Mouse (Mus musculus) layer of hippocampus, adult 2 months (tissue): Measurements from ENCODE around the gene Prmt1. TPM values are rescaled to one million over a fixed set of nuclear protein-coding genes. Genes with fewer than 3 reads are reported as not detected.

Experiments
- DNase-seq, 2 experiments: peaks; one replicate each; pipeline ENCODE4 v3.0.0; 2022; ENCODE audit warnings: low spot score in 2 of 2
- H3K27ac ChIP-seq: fragments of 200-600 bp; 2 replicates; pipeline ENCODE4 v1.8.1; 2022
- H3K4me3 ChIP-seq: fragments of 200-600 bp; 2 replicates; pipeline ENCODE4 v1.8.1; 2022; ENCODE audit warnings: mild to moderate bottlenecking
- CTCF ChIP-seq: fragments of 200-600 bp; conservative IDR thresholded peaks from 2 replicates; pipeline ENCODE4 v1.8.1; 2022; ENCODE audit warnings: antibody characterized with exemption, mild to moderate bottlenecking, moderate library complexity
- total RNA-seq, 2 experiments: library from RNA; stranded (reverse); gene quantifications; 2 replicates each; pipeline ENCODE4 v1.2.3; 2021

Prmt1 gene
- total RNA-seq, 2 experiments from 2014 or later = 165 to 171 TPM

GRCm38 (mm10) chr7:45019031-45019571 lies 32.7 kb upstream of the Prmt1 start:
- no peak for TF ChIP-seq CTCF
- DNase-seq = no peak
- H3K27ac ChIP-seq = peak overlapping the region; percentile 90
- peak overlapping the region; percentile 90; the same call in 1 of the 2 replicates for H3K4me3 ChIP-seq

GRCm38 (mm10) chr7:45017242-45018061 lies 31.1 kb upstream of the Prmt1 start, which contains the start of gene Rras:
TSS of gene Rras (plus strand) at chr7:45017961.
- TF ChIP-seq CTCF = peak; percentile 32; the same call in 1 of the 2 replicates

GRCm38 (mm10) chr7:45016761-45017160 lies 30.4 kb upstream of the Prmt1 start:
- no peak for TF ChIP-seq CTCF
- peak overlapping the region; percentile 90 for H3K27ac ChIP-seq
- peak overlapping the region; percentile 90 for H3K4me3 ChIP-seq
- no peak for DNase-seq

More at GRCm38 (mm10) chr7:45017242-45018061, 31.1 kb upstream of the Prmt1 start, which contains the start of gene Rras:
- DNase-seq = peak; percentile 74 to 93
- H3K27ac ChIP-seq = peak within 1 kb of the TSS; percentile 90
- H3K4me3 ChIP-seq = peak within 1 kb of the TSS; percentile 90

- H3K4me3 ChIP-seq = peak within 1 kb of the TSS; percentile 90
- peak within 1 kb of the TSS; percentile 93 for H3K27ac ChIP-seq
- peak; percentile 99 to 100 for DNase-seq
- no peak for TF ChIP-seq CTCF
Observed at GRCm38 (mm10) chr7:45015957-45016612, 29.7 kb upstream of the Prmt1 start, which contains the start of gene Scaf1. TSS of gene Scaf1 (minus strand) at chr7:45016363.

GRCm38 (mm10) chr7:45015344-45015956 lies 29.1 kb upstream of the Prmt1 start:
- TF ChIP-seq CTCF = no peak
- no peak for DNase-seq
- H3K27ac ChIP-seq = peak overlapping the region; percentile 93
- peak overlapping the region; percentile 90 for H3K4me3 ChIP-seq

- H3K27ac ChIP-seq = no peak overlapping the region
- H3K4me3 ChIP-seq = no peak overlapping the region
- TF ChIP-seq CTCF = no peak
- no peak for DNase-seq
Observed at GRCm38 (mm10) chr7:45014096-45014451, 27.7 kb upstream of the Prmt1 start.

- no peak overlapping the region for H3K27ac ChIP-seq
- no peak overlapping the region for H3K4me3 ChIP-seq
- no peak for TF ChIP-seq CTCF
- DNase-seq = no peak
Observed at GRCm38 (mm10) chr7:45013366-45014095, 27.2 kb upstream of the Prmt1 start.

GRCm38 (mm10) chr7:45012824-45013223 lies 26.5 kb upstream of the Prmt1 start:
- H3K27ac ChIP-seq = no peak overlapping the region
- H3K4me3 ChIP-seq = no peak overlapping the region
- DNase-seq = no peak
- no peak for TF ChIP-seq CTCF

- Histone ChIP-seq H3K4me3 (no peak overlapping the region), H3K27ac (no peak overlapping the region)
- no peak for DNase-seq
- TF ChIP-seq CTCF = no peak
Observed at GRCm38 (mm10) chr7:45012011-45012410, 25.6 kb upstream of the Prmt1 start.

GRCm38 (mm10) chr7:45008411-45008810 lies 22.0 kb upstream of the Prmt1 start:
- no peak for TF ChIP-seq CTCF
- Histone ChIP-seq H3K4me3 (no peak overlapping the region), H3K27ac (no peak overlapping the region)
- no peak for DNase-seq

GRCm38 (mm10) chr7:45007846-45008245 lies 21.5 kb upstream of the Prmt1 start:
- no peak for TF ChIP-seq CTCF
- Histone ChIP-seq H3K27ac (no peak overlapping the region), H3K4me3 (no peak overlapping the region)
- DNase-seq = no peak

- Histone ChIP-seq H3K27ac (no peak overlapping the region), H3K4me3 (no peak overlapping the region)
- no peak for DNase-seq
- TF ChIP-seq CTCF = no peak
Observed at GRCm38 (mm10) chr7:45007141-45007540, 20.8 kb upstream of the Prmt1 start.
